Mouse (Mus musculus): ENCODE data around the gene Rnf113a2. TPM values are rescaled to one million over a fixed set of nuclear protein-coding genes. Genes with fewer than 3 reads are reported as not detected.

The Rnf113a2 gene
- polyA plus RNA-seq (2015; fragmentation: Nextera tagmentation; extraction: Ambion mirVana), result 11.7 and 11.9 TPM in 2 replicates

DNA sequence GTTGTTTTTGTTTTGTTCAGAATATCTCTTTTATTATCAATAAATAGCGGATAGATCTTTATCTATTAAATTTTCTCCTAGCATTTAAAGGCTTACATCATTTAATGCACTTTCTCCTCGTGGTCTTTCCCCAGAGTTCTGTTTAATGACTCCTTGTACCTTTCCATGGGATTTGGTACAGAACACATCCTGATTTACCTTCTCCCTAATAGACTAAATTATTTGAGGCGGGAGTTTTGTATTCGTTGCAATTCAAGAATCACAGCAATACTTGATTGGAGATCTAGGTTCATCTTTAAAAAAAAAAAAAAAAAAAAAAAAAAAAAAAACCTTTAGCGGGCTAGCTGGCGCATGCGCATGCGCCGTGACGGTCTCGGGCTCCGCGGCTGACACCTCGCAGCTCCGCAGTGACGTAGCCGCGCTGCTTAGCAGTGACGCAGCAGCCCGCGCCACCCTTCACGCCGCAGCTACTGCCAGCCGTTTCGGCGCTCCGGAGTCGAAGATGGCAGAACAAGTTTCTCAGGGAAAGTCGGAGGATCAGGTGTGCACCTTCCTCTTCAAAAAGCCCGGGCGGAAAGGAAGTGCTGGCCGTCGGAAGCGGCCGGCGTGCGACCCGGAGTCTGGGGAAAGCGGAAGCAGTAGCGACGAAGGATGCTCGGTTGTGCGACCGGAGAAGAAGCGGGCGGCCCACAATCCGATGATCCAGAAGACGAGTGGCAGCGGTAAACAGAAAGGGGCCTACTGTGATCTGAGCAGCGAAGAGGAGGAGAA is at the start of gene Rnf113a2:
Rnf113a2 (plus strand) TSS at position 363 of the 771 bp plus-strand sequence.
- H3K27ac ChIP-seq (ENCODE audit: low read length), result peak within 1 kb of the TSS; percentile 94
- peak; percentile 99 for ATAC-seq (ENCODE audit: low read depth)
- H3K27me3 ChIP-seq (ENCODE audit: control insufficient read depth, insufficient read depth, low read depth, low read length), result no peaks in the 10 kb centered on the region
- no peaks in the 10 kb centered on the region for H3K9me3 ChIP-seq (replicated peaks; ENCODE audit: control insufficient read depth, low read length)
- H3K4me3 ChIP-seq (ENCODE audit: low read depth, low read length), result peak within 1 kb of the TSS; percentile 77
- peak within 1 kb of the TSS; percentile 84 for H3K9ac ChIP-seq (ENCODE audit: low read depth, low read length)
- H3K4me1 ChIP-seq (ENCODE audit: control insufficient read depth, low read depth, low read length), result peaks cover 7% of the 10 kb centered on the region
- peak within 1 kb of the TSS; percentile 70 for H3K4me2 ChIP-seq (ENCODE audit: low read depth, low read length)
- no peaks in the 10 kb centered on the region for H3K36me3 ChIP-seq (ENCODE audit: control insufficient read depth, insufficient read depth)
- WGBS (ENCODE audit: insufficient replicate concordance), result 2% methylated on average over 50 of the region's 50 CpGs

DNA sequence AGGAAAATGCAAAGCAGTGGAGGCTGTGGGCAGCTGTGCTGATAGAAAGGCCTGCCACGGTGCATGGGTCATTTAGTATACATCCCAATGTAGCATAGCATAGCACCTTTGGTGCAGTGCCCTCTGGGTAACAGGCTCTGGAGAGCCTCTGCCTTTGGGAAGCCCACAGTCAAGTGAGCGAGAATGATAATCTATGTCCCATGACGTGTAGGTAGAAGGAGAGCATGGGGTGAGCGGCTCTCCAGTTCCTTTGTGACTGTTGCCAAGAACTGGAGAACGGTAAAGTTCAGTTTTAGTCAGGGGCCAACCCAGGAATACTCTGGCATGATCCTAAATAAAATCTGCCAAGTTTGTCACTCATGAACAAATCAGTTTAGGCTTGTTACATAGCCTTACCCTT is 45.3 kb upstream of the Rnf113a2 start:
- Histone ChIP-seq H3K9ac (ENCODE audit: low read depth, low read length) (no peak overlapping the region), H3K4me2 (ENCODE audit: low read depth, low read length) (no peak overlapping the region), H3K9me3 (replicated peaks; ENCODE audit: control insufficient read depth, low read length) (no peaks in the 10 kb centered on the region), H3K4me1 (ENCODE audit: control insufficient read depth, low read depth, low read length) (peaks cover 4% of the 10 kb centered on the region; the same call in 1 of the 2 replicates), H3K27me3 (ENCODE audit: control insufficient read depth, insufficient read depth, low read depth, low read length) (no peaks in the 10 kb centered on the region), H3K36me3 (ENCODE audit: control insufficient read depth, insufficient read depth) (peaks cover 35% of the 10 kb centered on the region), H3K27ac (ENCODE audit: low read length) (no peak overlapping the region), H3K4me3 (ENCODE audit: low read depth, low read length) (no peak overlapping the region)
- ATAC-seq (ENCODE audit: low read depth), result no peak
- 80% methylated on average over 5 of the region's 5 CpGs for WGBS (ENCODE audit: insufficient replicate concordance)

DNA sequence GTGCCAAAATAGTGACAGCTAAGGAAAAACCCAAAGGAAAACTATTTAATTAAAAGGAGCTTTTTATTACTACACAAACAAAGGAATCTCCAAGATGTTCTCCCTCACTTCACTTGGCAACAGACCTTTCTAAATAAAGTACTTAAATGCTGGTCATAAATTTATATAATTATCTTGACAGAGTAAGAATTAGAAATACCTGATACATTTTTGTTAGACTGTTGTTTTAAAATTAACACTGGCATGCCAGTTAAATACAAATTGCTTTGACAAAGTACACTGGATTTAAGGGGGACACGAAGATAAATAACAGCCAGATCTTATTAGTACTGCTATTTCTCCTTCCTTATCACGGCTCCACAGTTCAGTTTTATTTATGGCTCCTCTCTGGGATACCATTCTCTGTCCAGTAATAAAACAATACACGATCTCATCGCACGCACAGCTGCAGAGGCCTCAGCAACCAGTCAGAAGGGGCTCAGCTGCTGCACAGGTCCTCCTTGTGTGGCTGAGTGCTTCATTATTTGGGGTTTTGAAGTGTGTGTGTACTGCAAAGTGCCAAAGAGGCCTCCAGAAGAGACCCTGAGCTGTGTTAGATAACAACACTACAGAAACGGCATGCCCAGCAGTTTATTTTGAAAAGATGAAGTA is 43.0 kb upstream of the Rnf113a2 start:
- H3K36me3 ChIP-seq (ENCODE audit: control insufficient read depth, insufficient read depth), result peaks cover 25% of the 10 kb centered on the region
- H3K4me3 ChIP-seq (ENCODE audit: low read depth, low read length), result no peak overlapping the region
- H3K27me3 ChIP-seq (ENCODE audit: control insufficient read depth, insufficient read depth, low read depth, low read length), result no peaks in the 10 kb centered on the region
- 72% methylated on average over 6 of the region's 6 CpGs for WGBS (ENCODE audit: insufficient replicate concordance)
- no peaks in the 10 kb centered on the region for H3K4me1 ChIP-seq (ENCODE audit: control insufficient read depth, low read depth, low read length)
- no peak overlapping the region for H3K4me2 ChIP-seq (ENCODE audit: low read depth, low read length)
- no peak for ATAC-seq (ENCODE audit: low read depth)
- H3K27ac ChIP-seq (ENCODE audit: low read length), result no peak overlapping the region
- H3K9ac ChIP-seq (ENCODE audit: low read depth, low read length), result no peak overlapping the region
- H3K9me3 ChIP-seq (replicated peaks; ENCODE audit: control insufficient read depth, low read length), result no peaks in the 10 kb centered on the region

DNA sequence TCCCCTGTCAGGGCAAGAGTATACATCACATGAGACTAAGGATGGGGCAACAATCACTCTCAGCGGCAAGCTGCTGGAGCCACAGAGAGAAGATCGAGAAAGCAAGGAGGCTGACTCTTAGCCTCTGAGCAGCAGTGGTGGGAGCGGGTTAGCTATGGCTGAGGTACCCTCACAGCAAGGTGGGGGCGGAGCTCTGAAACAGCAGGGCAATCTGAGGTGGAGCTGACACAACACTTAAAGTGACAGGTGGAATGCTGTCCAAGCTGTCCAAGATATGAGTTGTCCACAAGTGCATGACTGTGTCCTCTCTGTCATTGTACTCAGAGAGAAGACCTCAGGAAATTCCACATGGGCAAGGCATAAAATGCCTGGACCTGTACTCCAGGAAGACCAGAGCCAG is 34.6 kb upstream of the Rnf113a2 start:
- no peak for ATAC-seq (ENCODE audit: low read depth)
- H3K36me3 ChIP-seq (ENCODE audit: control insufficient read depth, insufficient read depth), result peaks cover 3% of the 10 kb centered on the region; the same call in 1 of the 2 replicates
- H3K27ac ChIP-seq (ENCODE audit: low read length), result no peak overlapping the region
- no peak overlapping the region for H3K9ac ChIP-seq (ENCODE audit: low read depth, low read length)
- no peaks in the 10 kb centered on the region for H3K27me3 ChIP-seq (ENCODE audit: control insufficient read depth, insufficient read depth, low read depth, low read length)
- 76% methylated on average over 4 of the region's 4 CpGs for WGBS (ENCODE audit: insufficient replicate concordance)
- no peaks in the 10 kb centered on the region for H3K9me3 ChIP-seq (replicated peaks; ENCODE audit: control insufficient read depth, low read length)
- no peak overlapping the region for H3K4me2 ChIP-seq (ENCODE audit: low read depth, low read length)
- no peak overlapping the region for H3K4me3 ChIP-seq (ENCODE audit: low read depth, low read length)
- H3K4me1 ChIP-seq (ENCODE audit: control insufficient read depth, low read depth, low read length), result peaks cover 2% of the 10 kb centered on the region; the same call in 1 of the 2 replicates

DNA sequence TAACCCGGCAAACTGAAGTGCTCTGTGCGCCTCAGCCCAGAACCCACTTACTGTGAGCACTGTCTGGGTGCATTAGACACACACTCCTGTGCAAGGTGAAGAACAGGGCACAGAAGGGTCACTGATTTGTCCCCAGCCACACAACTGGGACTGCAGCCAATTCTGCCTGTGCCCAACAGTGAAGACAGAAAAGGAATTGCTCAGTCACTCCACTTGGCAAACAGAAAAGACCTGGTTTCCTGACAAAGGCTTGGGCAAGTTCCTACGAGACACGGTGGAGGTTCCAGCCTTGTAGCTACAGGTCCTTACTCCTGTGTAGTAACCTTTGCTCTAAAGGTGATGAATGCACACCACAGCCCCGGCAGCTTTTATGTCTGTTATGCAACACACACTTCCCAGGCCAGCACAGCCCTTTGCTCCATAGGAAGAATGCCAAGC is 32.3 kb upstream of the Rnf113a2 start:
- peak overlapping the region; percentile 28 for H3K27ac ChIP-seq (ENCODE audit: low read length)
- WGBS (ENCODE audit: insufficient replicate concordance), result 54% methylated on average over 5 of the region's 5 CpGs
- ATAC-seq (ENCODE audit: low read depth), result peak; percentile 83

DNA sequence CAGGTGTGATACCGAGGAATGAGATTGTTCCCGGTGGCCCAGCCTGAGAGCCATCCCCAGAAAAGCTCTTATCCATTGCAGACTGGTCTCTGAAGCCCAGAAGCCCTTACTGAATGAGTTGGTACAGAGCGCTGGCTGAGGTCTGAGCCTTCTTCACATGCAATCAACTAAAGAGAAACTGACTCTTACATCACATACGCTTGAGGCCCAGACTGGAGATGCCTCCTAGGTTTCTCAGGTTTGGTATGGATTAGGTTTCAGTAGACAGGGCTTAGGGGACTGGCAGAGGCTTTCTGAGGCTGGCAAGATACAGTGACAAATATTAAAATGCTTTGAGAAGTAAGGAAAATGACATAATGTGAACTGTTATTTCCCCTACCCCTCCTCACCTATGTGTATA is 31.6 kb upstream of the Rnf113a2 start:
- ATAC-seq (ENCODE audit: low read depth), result no peak
- H3K27ac ChIP-seq (ENCODE audit: low read length), result peak overlapping the region; percentile 33; the same call in 1 of the 2 replicates

More for the DNA sequence above, 32.3 kb upstream of the Rnf113a2 start:
- no peak overlapping the region for H3K4me2 ChIP-seq (ENCODE audit: low read depth, low read length)
- peaks cover 3% of the 10 kb centered on the region; the same call in 1 of the 2 replicates for H3K36me3 ChIP-seq (ENCODE audit: control insufficient read depth, insufficient read depth)
- H3K4me3 ChIP-seq (ENCODE audit: low read depth, low read length), result no peak overlapping the region
- H3K27me3 ChIP-seq (ENCODE audit: control insufficient read depth, insufficient read depth, low read depth, low read length), result no peaks in the 10 kb centered on the region
- no peaks in the 10 kb centered on the region for H3K9me3 ChIP-seq (replicated peaks; ENCODE audit: control insufficient read depth, low read length)
- H3K9ac ChIP-seq (ENCODE audit: low read depth, low read length), result no peak overlapping the region
- peaks cover 11% of the 10 kb centered on the region for H3K4me1 ChIP-seq (ENCODE audit: control insufficient read depth, low read depth, low read length)

DNA sequence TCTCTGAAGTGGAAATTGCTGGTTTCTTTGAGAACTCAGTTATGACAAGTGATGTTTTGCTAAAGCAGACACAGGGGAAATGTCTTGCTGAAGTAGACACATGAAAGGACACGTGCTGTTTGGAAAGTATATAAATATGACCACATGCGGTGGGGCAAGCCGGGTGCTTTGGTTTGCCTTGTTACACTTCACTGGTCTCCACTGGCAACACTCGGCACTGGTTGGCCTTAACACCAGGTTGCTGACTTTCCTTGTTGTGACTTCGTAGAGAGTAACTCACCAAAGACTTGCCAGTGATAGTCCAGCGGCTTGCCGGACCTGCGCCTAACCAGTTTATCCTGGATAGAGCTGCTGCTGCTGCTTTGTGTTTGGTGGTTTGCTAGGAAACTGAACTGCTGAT is 28.9 kb upstream of the Rnf113a2 start:
- no peak overlapping the region for H3K4me3 ChIP-seq (ENCODE audit: low read depth, low read length)
- no peaks in the 10 kb centered on the region for H3K9me3 ChIP-seq (replicated peaks; ENCODE audit: control insufficient read depth, low read length)
- H3K4me1 ChIP-seq (ENCODE audit: control insufficient read depth, low read depth, low read length), result peaks cover 11% of the 10 kb centered on the region
- no peaks in the 10 kb centered on the region for H3K27me3 ChIP-seq (ENCODE audit: control insufficient read depth, insufficient read depth, low read depth, low read length)
- no peak for ATAC-seq (ENCODE audit: low read depth)
- 84% methylated on average over 8 of the region's 8 CpGs for WGBS (ENCODE audit: insufficient replicate concordance)
- H3K27ac ChIP-seq (ENCODE audit: low read length), result no peak overlapping the region
- H3K9ac ChIP-seq (ENCODE audit: low read depth, low read length), result no peak overlapping the region
- H3K36me3 ChIP-seq (ENCODE audit: control insufficient read depth, insufficient read depth), result no peaks in the 10 kb centered on the region; the same call in 1 of the 2 replicates
- no peak overlapping the region for H3K4me2 ChIP-seq (ENCODE audit: low read depth, low read length)

More for the DNA sequence above, 31.6 kb upstream of the Rnf113a2 start:
- H3K4me1 ChIP-seq (ENCODE audit: control insufficient read depth, low read depth, low read length), result peaks cover 11% of the 10 kb centered on the region
- no peak overlapping the region for H3K4me2 ChIP-seq (ENCODE audit: low read depth, low read length)
- 79% methylated on average over 4 of the region's 4 CpGs for WGBS (ENCODE audit: insufficient replicate concordance)
- H3K27me3 ChIP-seq (ENCODE audit: control insufficient read depth, insufficient read depth, low read depth, low read length), result no peaks in the 10 kb centered on the region
- peaks cover 3% of the 10 kb centered on the region; the same call in 1 of the 2 replicates for H3K36me3 ChIP-seq (ENCODE audit: control insufficient read depth, insufficient read depth)
- no peaks in the 10 kb centered on the region for H3K9me3 ChIP-seq (replicated peaks; ENCODE audit: control insufficient read depth, low read length)
- no peak overlapping the region for H3K4me3 ChIP-seq (ENCODE audit: low read depth, low read length)
- H3K9ac ChIP-seq (ENCODE audit: low read depth, low read length), result no peak overlapping the region

DNA sequence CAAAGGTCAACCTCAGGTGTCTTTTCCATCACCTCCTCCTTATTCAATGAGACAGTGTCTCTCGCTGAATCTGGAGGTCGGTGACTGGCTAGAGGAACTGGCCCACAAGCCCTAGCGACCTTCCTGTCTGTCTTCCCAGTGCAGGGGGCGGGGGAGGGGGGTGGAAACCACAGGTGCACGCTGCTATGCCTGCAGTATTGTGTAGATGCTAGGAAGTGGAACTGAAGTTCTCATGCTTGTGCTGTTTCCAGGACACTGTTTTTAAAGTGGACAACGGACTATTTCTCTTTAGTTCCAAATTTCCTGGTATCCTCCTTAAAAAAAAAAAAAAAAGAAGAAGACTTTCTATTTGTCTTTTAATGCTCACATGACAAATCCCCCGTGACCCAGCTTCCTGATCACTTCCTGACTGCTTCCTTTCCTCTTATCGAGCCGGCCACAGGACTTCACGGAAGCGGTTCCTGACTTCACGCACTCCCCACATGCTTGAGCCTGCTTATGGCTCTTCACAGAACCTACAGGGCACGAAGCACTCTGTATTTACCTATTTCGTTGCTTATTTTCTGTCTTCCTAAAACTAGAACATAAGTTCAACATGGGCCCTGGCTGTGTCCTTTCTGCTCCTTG is 28.1 kb upstream of the Rnf113a2 start:
- Histone ChIP-seq H3K4me2 (ENCODE audit: low read depth, low read length) (no peak overlapping the region), H3K9me3 (replicated peaks; ENCODE audit: control insufficient read depth, low read length) (no peaks in the 10 kb centered on the region), H3K36me3 (ENCODE audit: control insufficient read depth, insufficient read depth) (no peaks in the 10 kb centered on the region; the same call in 1 of the 2 replicates), H3K4me3 (ENCODE audit: low read depth, low read length) (no peak overlapping the region), H3K27ac (ENCODE audit: low read length) (no peak overlapping the region), H3K27me3 (ENCODE audit: control insufficient read depth, insufficient read depth, low read depth, low read length) (no peaks in the 10 kb centered on the region), H3K9ac (ENCODE audit: low read depth, low read length) (no peak overlapping the region), H3K4me1 (ENCODE audit: control insufficient read depth, low read depth, low read length) (peaks cover 11% of the 10 kb centered on the region)
- WGBS (ENCODE audit: insufficient replicate concordance), result 23% methylated on average over 14 of the region's 14 CpGs
- no peak for ATAC-seq (ENCODE audit: low read depth)
